In the genomic region with DNA sequence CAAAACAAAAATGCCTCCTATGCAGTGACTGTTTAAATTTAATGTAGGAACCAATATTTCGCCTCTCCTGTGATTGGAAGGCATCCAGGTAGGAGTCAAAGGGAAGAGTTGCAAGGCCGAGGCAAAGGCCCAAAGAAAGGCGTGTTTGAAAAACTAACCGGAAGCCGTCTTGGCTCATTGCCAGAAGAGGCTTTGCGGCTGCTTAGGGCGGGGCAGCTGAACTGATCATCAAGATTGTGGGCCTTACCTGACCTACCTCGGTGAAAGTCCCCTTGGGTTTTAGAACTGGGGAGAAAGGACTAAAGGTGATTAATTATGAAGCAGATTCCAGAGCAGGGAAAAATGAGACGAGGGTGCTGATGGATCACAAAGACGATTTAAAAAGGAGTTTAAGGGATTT, we compare ENCODE assay signal across 14 mouse cellular contexts.
DNase-seq lines count a peak whose midpoint lies in the region; ATAC-seq and TF ChIP-seq lines count a peak whose summit lies in the region.
"Had no signal": no experiment of that assay in that cellular context is flagged by ENCODE, and none has a peak within 500 bp of the region (broad histone marks: within the 10 kb centered on the region; RNA-seq: fewer than 3 reads in every experiment).

No protein-coding gene starts in this region.

- H3K4me2 ChIP-seq in forebrain, embryonic 14.5 days (ENCODE audit: low read length): no peak overlapping the region
- H3K4me2 ChIP-seq in forebrain, embryonic 11.5 days (ENCODE audit: low read depth, low read length, severe bottlenecking): no peak overlapping the region
- H3K4me2 ChIP-seq: forebrain, embryonic 13.5 days; limb, embryonic 15.5 days; neural tube, embryonic 12.5 days had no signal

- WGBS in forebrain, embryonic 14.5 days: 52% methylated on average over 10 of the region's 10 CpGs
- WGBS in forebrain, embryonic 11.5 days: 86% methylated on average over 10 of the region's 10 CpGs

- H3K27ac ChIP-seq in forebrain, embryonic 14.5 days (ENCODE audit: low read depth, low read length): no peak overlapping the region
- no peak overlapping the region for H3K27ac ChIP-seq in forebrain, embryonic 11.5 days (ENCODE audit: low read depth, low read length)
- H3K27ac ChIP-seq: forebrain, embryonic 13.5 days; limb, embryonic 15.5 days; midbrain, embryonic 10.5 days; neural tube, embryonic 12.5 days had no signal

- no peak overlapping the region for H3K4me3 ChIP-seq in forebrain, embryonic 14.5 days (ENCODE audit: low read depth, low read length)
- H3K4me3 ChIP-seq in forebrain, embryonic 11.5 days (ENCODE audit: low read depth, low read length): no peak overlapping the region
- H3K4me3 ChIP-seq: forebrain, embryonic 13.5 days; limb, embryonic 15.5 days; midbrain, embryonic 10.5 days; neural tube, embryonic 12.5 days had no signal

- H3K36me3 ChIP-seq in forebrain, embryonic 14.5 days (ENCODE audit: control insufficient read depth, insufficient read depth, low read length): peaks cover 7% of the 10 kb centered on the region; the same call in 1 of the 2 replicates
- no peaks in the 10 kb centered on the region for H3K36me3 ChIP-seq in forebrain, embryonic 11.5 days (ENCODE audit: control insufficient read depth, insufficient read depth, low read length)

- no peaks in the 10 kb centered on the region for H3K9me3 ChIP-seq in forebrain, embryonic 14.5 days (replicated peaks; ENCODE audit: control insufficient read depth, low read length)
- no peaks in the 10 kb centered on the region for H3K9me3 ChIP-seq in forebrain, embryonic 11.5 days (ENCODE audit: control insufficient read depth, low read length)
- H3K9me3 ChIP-seq: forebrain, embryonic 13.5 days; limb, embryonic 15.5 days; midbrain, embryonic 10.5 days; neural tube, embryonic 12.5 days had no signal

- no peaks in the 10 kb centered on the region for H3K4me1 ChIP-seq in forebrain, embryonic 14.5 days (ENCODE audit: control insufficient read depth, insufficient read depth, low read length)
- no peaks in the 10 kb centered on the region for H3K4me1 ChIP-seq in forebrain, embryonic 11.5 days (replicated peaks; ENCODE audit: control insufficient read depth, insufficient read depth, low read length)
- H3K4me1 ChIP-seq: midbrain, embryonic 10.5 days; neural tube, embryonic 12.5 days had no signal

- no peak for TF ChIP-seq POLR2A in brain, embryonic 14.5 days (IDR thresholded peaks at IDR 0.05; ENCODE audit: borderline replicate concordance, extremely low read depth, insufficient read depth, insufficient read length, poor library complexity, severe bottlenecking)

- no peak overlapping the region for H3K9ac ChIP-seq in forebrain, embryonic 14.5 days (ENCODE audit: low read length)
- H3K9ac ChIP-seq in forebrain, embryonic 11.5 days (ENCODE audit: low read length): no peak overlapping the region
- H3K9ac ChIP-seq: forebrain, embryonic 13.5 days; limb, embryonic 15.5 days; neural tube, embryonic 12.5 days had no signal

- DNase-seq in forebrain, embryonic 14.5 days (ENCODE audit: low spot score): peak; percentile 26
- DNase-seq in forebrain, embryonic 11.5 days (ENCODE audit: low spot score): no peak
- DNase-seq in ovary, postnatal 14 days (ENCODE audit: low spot score): peak; percentile 20
- DNase-seq in ovary, adult 18-20 months (ENCODE audit: low spot score): no peak
- peak; percentile 42 for DNase-seq in brain, embryonic 14.5 days (ENCODE audit: low read depth)
- DNase-seq in retina, postnatal 7 days (ENCODE audit: low read depth, low spot score): peak; percentile 28
- DNase-seq in layer of hippocampus, adult 9-10 months (ENCODE audit: low spot score): no peak
- DNase-seq in gastrocnemius, adult 18-20 months (ENCODE audit: low spot score): no peak
- DNase-seq: cerebellum, adult 18-20 months; thymus, postnatal 14 days had no signal

- no peak for TF ChIP-seq CTCF in brain, embryonic 14.5 days (IDR thresholded peaks at IDR 0.05; ENCODE audit: borderline replicate concordance, extremely low read depth, insufficient read depth, insufficient read length)

- ATAC-seq in forebrain, embryonic 14.5 days: no peak
- ATAC-seq in forebrain, embryonic 11.5 days (replicated peaks; ENCODE audit: low FRiP score): no peak
- ATAC-seq: forebrain, embryonic 13.5 days had no signal

- no peaks in the 10 kb centered on the region for H3K27me3 ChIP-seq in forebrain, embryonic 14.5 days (replicated peaks; ENCODE audit: control insufficient read depth, insufficient read depth, low read length)
- no peaks in the 10 kb centered on the region for H3K27me3 ChIP-seq in forebrain, embryonic 11.5 days (ENCODE audit: control insufficient read depth, insufficient read depth, low read length)
- H3K27me3 ChIP-seq: forebrain, embryonic 13.5 days; limb, embryonic 15.5 days; neural tube, embryonic 12.5 days had no signal

Comparison
In these comparisons a context has a peak if more than half of its experiments do, and no peak if none do; other contexts are left out.
1. DNase-seq: peak in forebrain, embryonic 14.5 days (single experiment), ovary, postnatal 14 days (single experiment), brain, embryonic 14.5 days (single experiment) and retina, postnatal 7 days (single experiment); none in forebrain, embryonic 11.5 days (single experiment), ovary, adult 18-20 months (single experiment), layer of hippocampus, adult 9-10 months (single experiment) and gastrocnemius, adult 18-20 months (single experiment).